Mouse (Mus musculus) ES-E14 (cell line): ENCODE measurements around the gene Azin2.

ENCODE experiments used
- CHD2 ChIP-seq: IDR thresholded peaks from 2 replicates; pipeline ENCODE4 v1.6.1; 2014; ENCODE audit warnings: mild to moderate bottlenecking, low read depth, low read length, inconsistent platforms
- HCFC1 ChIP-seq: IDR thresholded peaks from 2 replicates; pipeline ENCODE4 v1.6.1; 2012; ENCODE audit warnings: low read length, inconsistent platforms, borderline replicate concordance; ENCODE audit not compliant: insufficient read depth
- MAFK ChIP-seq: IDR thresholded peaks from 2 replicates; pipeline ENCODE4 v1.6.1; 2014; ENCODE audit warnings: mild to moderate bottlenecking, low read depth, low read length, inconsistent platforms; ENCODE audit not compliant: insufficient read depth
- ZC3H11A ChIP-seq: IDR thresholded peaks from 2 replicates; pipeline ENCODE4 v1.6.1; 2012; ENCODE audit warnings: low read depth, mild to moderate bottlenecking, inconsistent platforms, low read length, borderline replicate concordance
- ZNF384 ChIP-seq: IDR thresholded peaks from 2 replicates; pipeline ENCODE4 v1.6.1; 2012; ENCODE audit warnings: low read depth, low read length, inconsistent platforms

GRCm38 (mm10) chr4:128902390-128902789 is 59.9 kb downstream of the Azin2 start:
- TF ChIP-seq ZNF384 (no peak), ZC3H11A (no peak), CHD2 (no peak), HCFC1 (no peak), MAFK (no peak)
